Mouse (Mus musculus) lung, postnatal 25 days (tissue): ENCODE data around the gene Ltk.
A peak's percentile ranks its signal among the peaks of the same experiment; 100 is the strongest.

Experiments
- DNase-seq: peaks from one replicate; pipeline ENCODE4 v3.0.0; 2022; ENCODE audit warnings: low spot score

Ltk gene

DNA sequence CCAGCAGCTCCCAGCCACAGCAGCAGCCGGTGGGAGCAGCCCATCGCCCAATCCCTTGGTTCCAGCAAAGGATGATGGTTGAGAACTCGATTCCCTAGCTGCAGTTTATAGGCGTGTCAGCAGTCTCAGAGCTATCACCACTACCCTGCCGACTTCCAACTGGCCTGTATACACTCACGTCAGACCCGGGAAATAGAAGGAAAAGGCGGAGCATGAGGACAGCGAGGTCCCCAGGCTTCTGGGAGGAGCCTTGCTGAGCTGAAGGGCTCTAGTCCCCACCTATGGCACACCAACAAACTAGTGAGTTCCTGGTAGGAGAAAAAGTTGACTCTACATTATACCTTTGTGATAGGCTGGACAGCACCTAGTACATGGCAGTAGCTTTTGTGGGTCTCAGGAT, at the start of gene Ltk:
Ltk (minus strand) TSS at position 181 of the 400 bp plus-strand sequence.
- DNase-seq = no peak

DNA sequence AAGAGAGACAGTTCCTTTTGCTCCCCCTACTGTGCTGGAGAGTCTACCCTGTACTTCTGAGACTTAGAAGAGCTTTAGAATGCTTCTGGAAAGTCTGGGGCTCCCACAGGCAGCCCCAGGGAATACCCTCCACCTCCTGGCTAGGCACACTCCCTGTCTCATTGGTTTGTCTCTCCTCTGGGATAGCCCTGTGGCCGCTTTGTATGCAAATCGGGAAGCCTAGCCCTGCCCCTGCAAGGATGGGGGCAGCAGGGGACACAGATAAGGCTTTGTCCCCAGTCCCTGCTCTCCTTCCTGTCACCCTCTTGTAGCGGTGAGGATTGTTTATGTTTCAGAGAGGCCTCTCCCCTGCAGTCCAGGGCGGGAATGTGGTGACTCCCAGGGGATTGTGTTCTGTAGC, 48.6 kb upstream of the Ltk start:
- no peak for DNase-seq

DNA sequence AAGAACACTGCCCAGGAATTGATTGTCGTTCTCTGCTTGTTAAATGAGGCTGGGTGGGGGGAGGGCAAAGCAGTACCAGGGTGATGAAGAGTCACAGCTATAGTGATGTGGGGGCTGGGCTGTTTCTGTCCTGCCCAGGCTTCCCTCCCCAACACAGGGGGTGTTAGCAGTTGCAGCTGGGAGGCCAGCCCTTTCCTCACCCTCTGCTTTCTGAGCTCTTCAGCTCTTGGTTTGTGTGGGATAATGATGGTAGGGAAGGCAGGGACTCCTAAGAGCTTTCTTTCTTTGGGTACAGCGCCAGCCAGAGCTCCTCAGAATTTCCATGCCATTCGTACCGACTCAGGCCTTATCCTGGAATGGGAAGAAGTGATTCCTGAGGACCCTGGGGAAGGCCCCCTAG, 48.2 kb upstream of the Ltk start:
- DNase-seq = no peak

DNA sequence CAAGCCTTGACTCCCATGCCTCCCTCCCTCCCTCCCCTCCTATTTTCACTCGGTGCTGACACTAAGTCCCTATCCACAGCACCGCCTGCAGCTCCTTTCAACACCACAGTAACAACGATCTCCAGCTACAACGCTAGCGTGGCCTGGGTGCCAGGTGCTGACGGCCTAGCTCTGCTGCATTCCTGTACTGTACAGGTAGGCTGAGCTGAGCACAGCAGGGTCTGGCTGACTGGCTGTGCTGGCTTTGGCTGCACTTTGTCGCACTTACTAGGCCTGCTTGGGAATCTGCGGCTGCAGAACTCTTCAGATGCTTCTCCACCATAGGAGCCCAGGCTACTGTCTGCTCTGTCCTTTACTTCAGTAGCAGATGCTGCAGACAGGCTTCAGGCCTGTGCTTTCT, 45.3 kb upstream of the Ltk start:
- DNase-seq = no peak

DNA sequence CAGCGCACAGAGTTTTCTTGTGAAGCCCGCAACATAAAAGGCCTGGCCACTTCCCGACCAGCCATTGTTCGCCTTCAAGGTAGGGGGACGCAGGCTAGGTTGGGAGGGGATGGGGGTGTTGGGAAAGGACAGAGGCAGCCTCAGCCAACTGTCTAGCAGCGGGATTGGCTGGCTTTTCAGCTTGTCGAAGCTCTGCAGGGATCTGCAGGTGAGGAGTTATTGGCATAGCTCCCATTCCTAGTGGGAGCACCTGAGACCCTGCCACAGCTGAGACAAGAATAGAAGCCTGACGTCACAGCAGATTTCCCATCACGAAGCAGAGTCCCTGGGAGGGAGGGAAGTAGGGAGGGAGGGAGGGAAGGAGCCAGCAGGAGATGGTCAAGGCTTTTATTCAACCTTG, 44.5 kb upstream of the Ltk start:
- DNase-seq = no peak

DNA sequence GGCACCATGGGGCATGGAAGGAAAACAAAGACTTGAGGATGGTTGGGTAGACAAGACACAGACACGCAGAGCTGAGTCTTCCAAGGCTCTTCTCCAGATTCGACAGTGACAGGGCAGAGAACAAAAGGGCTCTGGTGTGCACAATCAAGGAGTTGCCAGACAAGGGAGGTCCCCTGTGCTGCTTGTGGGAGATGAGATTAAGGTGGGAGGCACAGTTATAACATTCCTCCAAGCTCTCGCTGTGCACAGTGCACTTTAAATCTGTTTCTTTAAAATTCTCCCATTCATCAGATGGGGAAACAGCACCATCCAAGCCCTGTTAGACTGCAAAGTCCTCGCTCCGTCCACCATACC, 44.0 kb upstream of the Ltk start:
- DNase-seq = no peak

DNA sequence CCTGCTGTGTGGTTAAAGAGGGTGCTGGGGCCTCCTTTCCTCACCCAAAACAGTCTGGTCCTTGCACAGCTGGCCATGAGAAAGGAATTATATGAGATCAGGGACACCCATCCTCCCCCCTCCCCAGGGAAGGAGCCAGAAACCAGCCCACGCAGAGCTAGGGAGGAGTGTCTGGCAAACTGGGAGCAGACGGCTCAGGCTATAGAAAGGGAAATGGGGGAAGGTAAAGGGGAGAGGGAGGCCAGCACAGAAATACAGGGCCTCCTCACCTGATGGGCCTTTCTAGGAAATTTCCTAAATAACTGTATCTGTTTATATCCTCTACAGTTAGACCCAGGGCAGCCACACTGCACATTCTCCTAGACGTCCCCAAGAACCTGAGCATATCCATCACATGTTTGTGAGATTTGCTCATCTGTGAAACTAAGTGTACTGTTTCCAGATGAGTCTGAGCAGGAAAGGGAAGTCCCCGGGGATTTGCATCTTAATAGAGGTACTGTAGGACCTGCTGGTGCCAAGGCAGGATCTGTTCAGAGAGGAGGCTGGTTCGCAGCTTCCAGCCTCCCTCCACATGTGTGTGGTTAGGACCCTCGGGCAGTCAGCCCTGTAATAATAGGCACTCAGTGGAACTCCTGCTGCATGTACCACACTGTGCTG, 43.5 kb upstream of the Ltk start:
- DNase-seq = no peak

DNA sequence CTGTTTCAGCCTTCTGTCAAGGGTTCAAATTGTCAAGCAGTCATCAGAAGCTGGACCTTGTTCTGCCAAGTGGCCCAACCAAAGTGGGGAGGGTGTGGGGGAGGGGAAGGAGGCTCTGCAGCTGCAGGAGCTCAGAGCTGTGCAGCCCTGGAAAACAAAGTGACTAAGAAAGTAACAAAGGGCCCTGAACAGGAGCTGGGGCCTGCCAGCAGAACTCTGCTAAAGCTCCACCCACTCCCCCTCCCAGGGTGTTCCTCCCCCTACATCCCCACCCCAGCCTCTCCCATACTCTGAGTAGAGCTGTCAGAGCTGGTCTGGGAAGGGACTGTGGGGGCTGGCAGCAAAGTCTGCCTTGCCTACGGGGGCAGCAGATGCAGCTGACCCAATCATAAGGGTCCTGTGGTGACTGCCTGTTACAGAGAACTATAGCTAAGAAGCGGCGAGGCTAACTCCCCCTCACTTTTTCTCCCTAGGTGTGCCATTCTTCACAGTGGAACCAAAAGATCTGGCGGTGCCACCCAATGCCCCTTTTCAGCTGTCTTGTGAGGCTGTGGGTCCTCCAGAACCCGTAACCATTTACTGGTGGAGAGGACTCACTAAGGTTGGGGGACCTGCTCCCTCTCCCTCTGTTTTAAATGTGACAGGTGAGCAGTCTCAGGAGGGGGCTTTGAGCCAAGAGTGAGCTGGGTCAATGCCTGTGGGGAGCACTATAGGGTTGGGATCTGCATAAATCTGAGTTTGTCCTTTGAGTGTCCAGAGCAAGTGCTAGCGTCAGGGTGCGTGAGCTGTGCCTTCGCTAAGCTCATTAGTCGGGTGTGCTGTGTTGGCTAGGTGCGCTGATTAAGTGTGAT, 42.8 kb upstream of the Ltk start:
- no peak for DNase-seq

DNA sequence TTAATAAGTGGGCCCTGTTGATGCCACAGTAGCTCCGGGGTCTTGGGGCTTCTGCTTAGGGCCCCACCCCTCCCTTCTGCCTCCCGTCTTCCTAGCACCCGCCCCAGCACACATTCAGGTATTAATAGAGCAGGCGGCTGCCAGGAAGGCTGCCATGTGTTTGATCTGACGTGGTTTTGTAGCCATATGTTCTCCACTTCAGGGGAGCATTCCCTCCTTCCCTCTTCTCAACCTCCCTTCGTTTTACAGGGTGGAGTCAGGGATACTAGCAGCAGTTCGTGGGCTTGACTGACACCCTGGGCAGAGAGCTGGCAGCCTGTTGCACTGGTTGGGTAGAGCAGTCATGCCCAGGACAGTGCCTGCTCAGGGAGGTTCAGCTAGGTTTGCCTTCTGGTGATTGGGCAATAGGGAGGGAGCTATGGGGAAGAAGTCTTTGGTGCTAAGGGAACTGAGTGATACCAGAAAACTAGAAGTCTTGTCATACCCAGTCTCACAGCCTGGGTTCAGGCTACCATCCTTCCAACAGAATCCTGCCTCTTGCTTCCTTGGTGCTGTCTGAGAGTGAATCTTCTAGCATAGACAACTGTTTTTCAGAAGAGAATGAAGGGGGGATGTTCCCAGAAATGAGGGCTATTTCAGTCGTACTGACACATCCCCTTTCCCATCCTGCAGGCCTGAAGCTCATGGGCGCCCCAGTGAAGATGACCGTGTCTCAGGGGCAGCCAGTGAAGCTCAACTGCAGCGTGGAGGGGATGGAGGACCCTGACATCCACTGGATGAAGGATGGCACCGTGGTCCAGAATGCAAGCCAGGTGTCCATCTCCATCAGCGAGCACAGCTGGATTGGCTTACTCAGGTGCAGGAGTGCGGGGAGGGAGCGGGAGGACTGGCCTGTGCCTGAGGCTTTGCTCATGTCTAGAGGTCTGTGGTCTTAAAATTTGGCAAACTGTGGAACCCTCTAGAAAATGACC, 40.9 kb upstream of the Ltk start:
- DNase-seq = no peak

DNA sequence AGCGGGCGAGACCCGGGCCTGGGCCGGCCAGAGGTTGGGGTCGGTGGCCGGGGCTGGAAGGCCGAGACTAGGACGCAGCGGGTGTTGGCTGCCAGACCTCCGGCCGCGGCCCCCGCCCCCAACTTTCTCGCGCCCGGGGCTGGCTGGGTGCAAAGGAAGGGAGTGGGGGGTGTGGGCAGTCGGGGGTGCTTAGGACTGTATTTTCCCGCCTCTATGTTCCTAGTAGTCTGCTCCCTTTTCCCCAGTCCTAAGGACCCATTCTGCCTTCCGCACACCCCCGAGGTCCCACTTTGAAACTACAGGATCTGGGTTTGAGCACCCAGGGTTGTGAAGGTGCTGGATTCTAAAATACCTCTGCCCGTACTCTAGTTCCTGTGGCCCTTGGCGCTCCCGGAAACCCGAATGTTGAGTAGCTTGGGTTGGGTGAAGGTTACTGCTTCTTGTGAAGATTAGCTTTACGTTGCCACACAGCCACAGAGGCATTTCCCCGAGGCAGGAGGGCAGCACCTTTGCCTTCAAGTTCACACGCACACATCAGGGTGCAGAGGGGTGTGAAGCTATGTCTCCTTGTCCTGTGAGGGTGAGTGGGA, 39.8 kb upstream of the Ltk start:
- no peak for DNase-seq

DNA sequence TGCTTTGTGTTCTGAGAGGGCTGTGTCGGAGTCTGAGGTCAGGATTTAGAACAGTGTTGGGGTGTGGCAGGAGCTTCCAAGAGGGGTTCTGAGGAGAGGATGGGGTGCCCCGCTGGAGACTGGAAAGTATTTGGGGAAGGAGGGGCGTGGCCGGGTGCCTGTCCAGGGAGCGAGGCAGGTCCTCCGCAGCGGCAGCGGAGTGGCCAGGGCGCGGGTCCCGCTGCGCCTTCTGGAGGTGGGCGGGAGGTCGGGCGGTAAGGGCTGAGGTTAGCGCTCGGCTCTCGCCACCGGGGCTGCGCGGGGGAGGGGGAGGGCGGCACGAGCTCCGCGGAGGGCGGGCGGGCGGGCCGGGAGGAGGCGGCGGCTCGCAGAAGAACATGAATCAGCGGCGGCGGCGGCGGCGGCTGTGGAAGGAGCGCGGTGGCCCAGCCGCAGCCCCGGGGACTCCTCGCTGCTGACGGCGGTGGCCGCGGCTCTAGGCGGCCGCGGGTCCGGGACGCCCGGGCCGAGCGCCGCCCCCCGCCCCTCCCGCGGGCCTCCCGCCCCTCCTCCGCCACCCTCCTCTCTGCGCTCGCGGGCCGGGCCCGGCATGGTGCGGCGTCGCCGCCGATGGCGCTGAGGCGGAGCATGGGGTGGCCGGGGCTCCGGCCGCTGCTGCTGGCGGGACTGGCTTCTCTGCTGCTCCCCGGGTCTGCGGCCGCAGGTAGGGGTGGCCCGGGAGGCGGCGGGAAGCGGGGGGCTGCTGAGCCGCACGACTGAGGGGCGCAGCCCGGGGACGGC, 39.1 kb upstream of the Ltk start:
- DNase-seq = no peak

DNA sequence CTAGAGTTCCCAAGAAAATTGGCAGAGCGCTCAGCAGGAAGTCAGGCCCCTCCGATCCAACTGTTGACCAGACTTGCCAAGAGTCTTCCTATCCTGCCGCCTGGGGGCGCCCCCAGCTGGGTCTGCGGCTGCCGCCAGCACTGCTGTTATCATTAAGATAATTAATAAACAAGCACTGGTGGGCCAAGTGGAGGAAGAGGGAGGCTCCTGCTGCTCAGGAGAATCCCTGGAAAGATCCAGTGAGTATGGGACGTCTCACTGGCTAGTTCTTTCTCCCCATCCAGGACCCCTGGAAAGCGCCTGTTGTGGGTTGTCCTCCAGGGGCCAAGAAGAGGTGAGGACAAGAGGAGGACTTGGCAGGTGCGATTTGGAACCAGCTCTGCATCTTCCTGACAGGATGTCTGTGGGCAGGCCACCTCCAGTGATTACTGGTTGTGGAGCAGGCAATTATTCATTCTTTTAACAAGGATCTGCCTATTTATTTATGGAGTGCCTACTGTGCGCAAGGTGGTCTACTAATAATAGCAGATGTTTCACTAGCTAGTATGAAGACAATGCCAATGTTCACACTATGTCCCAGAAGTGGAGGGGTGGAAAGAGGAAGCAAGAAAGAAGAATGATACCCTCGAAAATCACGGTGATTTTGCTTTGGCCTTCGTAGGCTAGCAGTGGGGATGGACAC, 38.2 kb upstream of the Ltk start:
- peak; percentile 69 for DNase-seq

DNA sequence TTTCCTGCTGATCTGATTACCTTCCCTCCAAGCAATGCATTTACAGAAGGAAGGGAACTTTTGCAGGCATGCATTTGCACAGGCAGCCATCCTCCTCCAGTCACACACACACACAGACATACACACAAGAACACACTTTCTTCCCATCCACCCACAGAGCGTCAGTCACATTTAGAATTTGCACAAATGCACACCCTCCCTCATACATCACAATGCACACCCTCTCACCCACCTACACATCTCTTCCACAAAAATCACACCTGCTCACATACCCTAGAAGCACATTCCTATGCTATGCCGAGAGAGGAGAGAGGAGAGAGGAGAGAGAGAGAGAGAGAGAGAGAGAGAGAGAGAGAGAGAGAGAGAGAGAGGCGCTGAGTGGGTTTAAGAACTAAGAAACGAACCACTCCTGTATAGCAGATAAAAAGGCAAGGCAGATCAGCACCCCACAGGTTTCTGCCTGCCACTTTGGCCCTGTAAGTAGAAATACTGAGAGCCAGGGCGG, 37.1 kb upstream of the Ltk start, which contains the start of gene Tyro3:
Tyro3 (plus strand) TSS at position 455 of the 505 bp plus-strand sequence.
- no peak for DNase-seq

DNA sequence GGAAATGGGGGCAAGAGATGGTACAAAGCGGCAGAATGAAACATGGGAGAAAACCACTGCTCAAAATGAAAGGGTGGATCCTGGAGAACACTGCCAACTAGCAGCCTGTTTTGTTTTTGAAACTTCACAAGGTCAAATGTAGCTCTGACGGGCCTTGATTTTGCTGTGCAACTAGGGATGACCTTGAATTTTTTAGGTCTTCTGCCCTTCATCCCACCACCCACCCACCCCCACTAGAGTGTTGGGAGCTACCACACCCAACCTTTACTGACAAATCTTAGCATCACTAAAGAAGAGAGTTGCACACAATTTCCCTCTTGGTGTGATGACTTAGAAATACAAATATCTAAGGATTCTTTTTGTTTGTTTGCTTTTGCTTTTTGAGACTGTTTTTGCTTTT, 29.8 kb upstream of the Ltk start:
- DNase-seq = no peak

DNA sequence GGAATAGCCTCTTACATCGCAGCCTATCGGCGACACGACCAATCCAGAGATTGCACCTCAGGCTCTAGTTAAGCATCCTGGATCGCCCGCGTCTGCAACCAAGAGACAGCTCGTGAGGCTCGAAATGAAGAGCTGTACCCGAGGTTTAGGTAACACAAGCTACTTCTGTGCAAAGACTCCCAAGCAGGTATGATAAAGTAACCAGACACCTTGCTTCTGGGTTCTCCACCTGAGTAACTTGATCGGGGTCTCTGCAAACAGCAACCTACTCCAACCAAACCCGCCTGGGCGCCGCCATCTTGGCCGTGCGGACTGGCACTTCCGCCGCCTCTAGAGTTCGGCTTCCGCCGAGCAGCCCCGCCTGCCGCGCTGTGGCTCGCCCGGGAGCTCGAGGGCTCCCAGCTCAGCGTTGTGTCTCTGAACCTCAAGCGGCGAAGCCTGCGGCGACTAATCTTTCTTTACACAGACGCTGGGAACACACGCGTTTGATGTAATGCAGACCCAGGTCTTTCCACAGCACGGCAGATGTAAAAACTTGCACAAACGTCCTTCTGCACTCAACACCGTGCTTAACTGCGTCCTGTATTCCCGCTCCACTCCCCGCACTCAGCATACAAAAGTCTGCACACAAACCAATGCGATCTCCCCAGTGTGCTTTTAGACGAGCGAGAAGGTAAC, 27.1 kb upstream of the Ltk start, which contains the start of gene Rpap1:
Rpap1 (minus strand) TSS at position 332 of the 678 bp plus-strand sequence.
- peak; percentile 73 for DNase-seq

DNA sequence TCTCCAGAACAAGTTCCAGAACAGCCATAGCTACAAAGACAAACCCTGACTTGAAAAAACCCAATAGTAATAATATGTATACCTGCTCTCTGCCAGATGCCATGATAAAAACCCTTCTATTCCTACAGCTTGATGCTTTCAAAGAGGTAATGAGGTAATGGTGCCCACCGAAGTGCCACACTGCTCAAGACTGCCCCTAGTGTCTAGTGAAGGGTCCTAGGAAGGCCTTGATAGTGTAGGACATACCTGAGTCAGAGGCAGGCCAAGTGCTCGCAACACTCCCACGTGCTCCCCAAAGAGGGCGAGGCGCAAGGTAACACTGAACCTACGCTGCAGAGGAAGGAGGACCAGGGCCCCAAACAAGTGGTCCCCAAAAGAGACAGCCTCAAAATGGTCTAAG, 7.0 kb upstream of the Ltk start:
- DNase-seq = no peak

DNA sequence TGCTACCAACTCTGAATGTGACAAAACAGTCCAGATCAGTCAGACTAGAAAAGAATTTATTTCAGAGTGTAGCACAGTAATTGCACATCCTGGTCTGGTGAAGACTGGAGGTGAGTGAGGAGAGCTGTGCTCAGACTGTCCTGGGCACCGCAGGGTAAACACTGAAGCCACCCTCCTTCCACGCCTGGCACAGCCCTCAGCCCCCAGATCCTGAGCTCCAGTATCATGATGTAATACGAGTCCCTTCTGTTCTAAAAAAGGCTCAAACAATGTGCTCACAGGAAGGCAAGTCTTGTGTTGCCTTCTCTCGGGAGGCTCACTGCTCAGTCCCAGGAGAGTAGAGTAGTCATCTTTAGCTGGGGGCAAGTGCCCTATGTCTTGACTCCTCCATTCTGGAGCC, 3.7 kb upstream of the Ltk start:
- DNase-seq = no peak

DNA sequence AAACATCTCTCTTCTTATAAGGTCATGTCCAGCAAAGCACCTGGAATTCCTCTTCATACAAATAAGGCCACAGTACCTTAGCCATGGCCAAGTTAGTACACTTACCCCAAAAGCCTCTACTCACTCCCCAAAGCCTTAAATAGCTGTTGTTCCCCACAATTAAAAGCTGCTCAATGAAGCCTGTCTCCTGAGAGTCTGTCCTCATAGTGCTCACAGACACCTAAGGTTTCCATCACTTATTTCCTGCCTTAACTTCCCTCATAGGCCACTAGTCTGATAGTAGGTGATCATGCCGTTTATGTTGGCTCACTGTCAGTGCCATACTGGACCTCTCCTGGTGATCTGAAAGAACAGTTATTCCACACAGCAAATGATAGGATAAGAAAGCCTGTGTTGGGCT, 2.0 kb upstream of the Ltk start:
- no peak for DNase-seq

DNA sequence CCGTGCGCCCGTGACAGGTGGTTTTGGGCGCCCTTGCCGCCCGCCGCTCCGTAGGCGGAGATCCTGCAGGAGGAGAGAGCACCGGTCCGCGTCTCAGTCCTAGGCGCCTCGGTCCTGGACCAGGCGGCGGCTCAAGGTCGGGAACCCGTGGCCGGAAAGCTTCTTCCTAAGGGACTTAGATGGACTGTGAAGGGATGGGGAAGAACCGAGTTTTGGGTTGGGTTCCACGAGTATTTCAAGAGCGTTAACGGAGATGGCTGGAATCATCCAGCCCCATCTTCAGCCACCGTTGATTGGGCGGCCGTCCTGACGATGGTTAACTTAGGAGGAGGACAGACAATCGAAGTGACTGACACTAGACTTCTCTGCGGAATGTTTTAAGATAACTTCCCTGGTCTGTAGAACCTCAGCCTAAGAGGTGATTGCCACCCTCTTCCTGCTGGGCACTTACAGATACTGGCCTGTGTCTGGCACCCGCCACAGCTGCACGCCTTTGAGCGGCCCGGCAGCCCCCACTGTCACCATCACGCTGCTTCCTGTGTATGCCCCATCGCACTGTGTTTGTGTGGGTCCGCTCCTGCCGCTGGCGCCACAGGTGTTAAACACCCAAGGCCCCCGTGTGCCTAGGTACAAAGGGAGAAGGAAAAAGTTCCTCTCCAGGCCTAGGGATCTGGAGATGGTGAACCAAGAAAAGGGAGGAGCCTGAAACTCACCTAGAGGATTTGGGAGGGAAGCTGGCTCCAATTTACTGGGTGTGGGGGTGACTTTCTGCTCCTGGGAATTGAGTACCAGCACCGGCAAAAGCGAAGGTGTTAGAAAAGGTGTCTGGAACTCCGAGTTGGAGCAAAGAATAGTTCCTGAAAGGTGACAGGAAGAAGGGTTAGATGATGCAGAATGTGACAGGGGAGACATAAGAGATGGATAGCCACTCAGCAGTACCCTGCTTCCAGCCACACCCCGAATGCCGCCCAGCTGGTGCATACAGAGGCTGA, 1.1 kb downstream of the Ltk start:
- DNase-seq = no peak
